Mouse (Mus musculus): ENCODE results near the gene Bmp7. TPM values are rescaled to one million over a fixed set of nuclear protein-coding genes. Genes with fewer than 3 reads are reported as not detected.

Bmp7 gene
- polyA plus RNA-seq, 1 experiment from 2014 or later: 54.2 TPM

- H3K36me3 ChIP-seq (ENCODE audit: control insufficient read depth, insufficient read depth, low read length): no peaks in the 10 kb centered on the region
- no peak overlapping the region for H3K9ac ChIP-seq (ENCODE audit: low read depth, low read length)
- ATAC-seq (ENCODE audit: low FRiP score, low TSS enrichment): no peak
- H3K4me1 ChIP-seq (ENCODE audit: control insufficient read depth, insufficient read depth, low read length): peaks cover 16% of the 10 kb centered on the region
- no peak overlapping the region for H3K27ac ChIP-seq (ENCODE audit: low read depth, low read length)
- H3K4me3 ChIP-seq (ENCODE audit: low read length): no peak overlapping the region
- peaks cover 6% of the 10 kb centered on the region; the same call in 1 of the 2 replicates for H3K9me3 ChIP-seq (ENCODE audit: control insufficient read depth, low read length)
- no peak overlapping the region for H3K4me2 ChIP-seq (replicated peaks; ENCODE audit: low read depth, low read length)
- H3K27me3 ChIP-seq (ENCODE audit: control insufficient read depth, insufficient read depth, low read length): no peaks in the 10 kb centered on the region
- 84% methylated on average over 8 of the region's 8 CpGs for WGBS
These were observed 79.5 kb downstream of the Bmp7 start for GRCm38 (mm10) chr2:172860593-172860992.

GRCm38 (mm10) chr2:172860104-172860503, 80.0 kb downstream of the Bmp7 start:
- H3K27ac ChIP-seq (ENCODE audit: low read depth, low read length): no peak overlapping the region
- H3K4me3 ChIP-seq (ENCODE audit: low read length): no peak overlapping the region
- no peaks in the 10 kb centered on the region for H3K27me3 ChIP-seq (ENCODE audit: control insufficient read depth, insufficient read depth, low read length)
- WGBS: 83% methylated on average over 7 of the region's 7 CpGs
- no peak overlapping the region for H3K9ac ChIP-seq (ENCODE audit: low read depth, low read length)
- H3K36me3 ChIP-seq (ENCODE audit: control insufficient read depth, insufficient read depth, low read length): no peaks in the 10 kb centered on the region
- H3K9me3 ChIP-seq (ENCODE audit: control insufficient read depth, low read length): peaks cover 6% of the 10 kb centered on the region; the same call in 1 of the 2 replicates
- no peak overlapping the region for H3K4me2 ChIP-seq (replicated peaks; ENCODE audit: low read depth, low read length)
- no peak for ATAC-seq (ENCODE audit: low FRiP score, low TSS enrichment)
- peaks cover 16% of the 10 kb centered on the region for H3K4me1 ChIP-seq (ENCODE audit: control insufficient read depth, insufficient read depth, low read length)

- no peaks in the 10 kb centered on the region for H3K27me3 ChIP-seq (ENCODE audit: control insufficient read depth, insufficient read depth, low read length)
- 0 out of 2 replicates have a peak, but pooled peaks cover 3% of the 10 kb centered on the region for H3K4me1 ChIP-seq (ENCODE audit: control insufficient read depth, insufficient read depth, low read length)
- 53% methylated on average over 10 of the region's 10 CpGs for WGBS
- ATAC-seq (ENCODE audit: low FRiP score, low TSS enrichment): no peak
- no peak overlapping the region for H3K4me2 ChIP-seq (replicated peaks; ENCODE audit: low read depth, low read length)
- H3K9ac ChIP-seq (ENCODE audit: low read depth, low read length): no peak overlapping the region
- H3K4me3 ChIP-seq (ENCODE audit: low read length): no peak overlapping the region
- no peaks in the 10 kb centered on the region for H3K9me3 ChIP-seq (ENCODE audit: control insufficient read depth, low read length)
- no peak overlapping the region for H3K27ac ChIP-seq (ENCODE audit: low read depth, low read length)
- H3K36me3 ChIP-seq (ENCODE audit: control insufficient read depth, insufficient read depth, low read length): no peaks in the 10 kb centered on the region
These were observed 83.1 kb downstream of the Bmp7 start for GRCm38 (mm10) chr2:172857048-172857447.

DNA sequence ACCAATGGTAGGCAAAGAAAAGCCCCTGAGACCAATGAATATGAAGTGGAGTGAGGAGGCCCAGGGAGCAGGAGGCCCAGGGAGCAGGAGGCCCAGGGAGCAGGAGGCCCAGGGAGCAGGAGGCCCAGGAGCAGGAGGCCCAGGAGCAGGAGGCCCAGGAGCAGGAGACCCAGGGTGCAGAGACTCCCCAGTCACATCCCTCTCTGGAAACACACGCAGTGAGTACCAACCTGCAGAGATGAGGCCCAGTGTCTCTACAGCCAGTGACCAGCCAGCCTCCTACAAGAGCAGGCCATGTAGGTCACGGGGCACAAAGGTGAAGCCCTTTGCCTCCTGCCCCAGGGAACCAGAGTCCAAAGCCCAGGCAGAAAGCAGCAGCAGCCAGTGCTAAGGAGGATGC, 83.6 kb downstream of the Bmp7 start:
- H3K4me1 ChIP-seq (ENCODE audit: control insufficient read depth, insufficient read depth, low read length): 0 out of 2 replicates have a peak, but pooled peaks cover 8% of the 10 kb centered on the region
- WGBS: 70% methylated on average over 2 of the region's 2 CpGs
- H3K9me3 ChIP-seq (ENCODE audit: control insufficient read depth, low read length): no peaks in the 10 kb centered on the region
- H3K4me2 ChIP-seq (replicated peaks; ENCODE audit: low read depth, low read length): no peak overlapping the region
- no peak for ATAC-seq (ENCODE audit: low FRiP score, low TSS enrichment)
- no peak overlapping the region for H3K27ac ChIP-seq (ENCODE audit: low read depth, low read length)
- no peak overlapping the region for H3K4me3 ChIP-seq (ENCODE audit: low read length)
- H3K27me3 ChIP-seq (ENCODE audit: control insufficient read depth, insufficient read depth, low read length): no peaks in the 10 kb centered on the region
- H3K36me3 ChIP-seq (ENCODE audit: control insufficient read depth, insufficient read depth, low read length): no peaks in the 10 kb centered on the region
- H3K9ac ChIP-seq (ENCODE audit: low read depth, low read length): no peak overlapping the region

DNA sequence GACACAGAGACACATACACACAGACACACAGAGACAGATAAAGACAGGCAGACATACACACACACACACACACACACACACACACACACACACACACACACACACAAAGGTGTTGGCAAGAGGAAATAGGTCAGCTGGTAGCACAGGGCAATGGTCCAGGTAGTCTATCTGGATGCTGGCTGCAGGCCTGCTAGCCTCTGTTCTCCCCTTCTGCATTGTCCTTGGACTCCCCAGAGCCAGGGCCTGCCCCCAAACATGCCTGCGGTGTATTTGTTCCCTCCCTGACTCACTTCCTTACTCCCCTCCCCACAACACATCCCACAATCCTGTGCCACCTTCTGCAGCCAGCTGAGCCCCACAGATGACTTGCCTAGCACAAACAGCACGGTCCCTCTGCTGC, 86.0 kb downstream of the Bmp7 start:
- Histone ChIP-seq H3K36me3 (ENCODE audit: control insufficient read depth, insufficient read depth, low read length) (no peaks in the 10 kb centered on the region), H3K4me3 (ENCODE audit: low read length) (no peak overlapping the region), H3K9ac (ENCODE audit: low read depth, low read length) (no peak overlapping the region), H3K4me1 (ENCODE audit: control insufficient read depth, insufficient read depth, low read length) (peaks cover 14% of the 10 kb centered on the region), H3K4me2 (replicated peaks; ENCODE audit: low read depth, low read length) (no peak overlapping the region), H3K27ac (ENCODE audit: low read depth, low read length) (no peak overlapping the region), H3K9me3 (ENCODE audit: control insufficient read depth, low read length) (no peaks in the 10 kb centered on the region), H3K27me3 (ENCODE audit: control insufficient read depth, insufficient read depth, low read length) (no peaks in the 10 kb centered on the region)
- 76% methylated on average over 2 of the region's 2 CpGs for WGBS
- ATAC-seq (ENCODE audit: low FRiP score, low TSS enrichment): no peak

- Histone ChIP-seq H3K27me3 (ENCODE audit: control insufficient read depth, insufficient read depth, low read length) (no peaks in the 10 kb centered on the region), H3K9ac (ENCODE audit: low read depth, low read length) (no peak overlapping the region), H3K36me3 (ENCODE audit: control insufficient read depth, insufficient read depth, low read length) (no peaks in the 10 kb centered on the region), H3K4me3 (ENCODE audit: low read length) (no peak overlapping the region), H3K9me3 (ENCODE audit: control insufficient read depth, low read length) (no peaks in the 10 kb centered on the region), H3K27ac (ENCODE audit: low read depth, low read length) (no peak overlapping the region), H3K4me1 (ENCODE audit: control insufficient read depth, insufficient read depth, low read length) (peaks cover 25% of the 10 kb centered on the region), H3K4me2 (replicated peaks; ENCODE audit: low read depth, low read length) (no peak overlapping the region)
- peak; percentile 24; the same call in 1 of the 2 replicates for ATAC-seq (ENCODE audit: low FRiP score, low TSS enrichment)
- 21% methylated on average over 11 of the region's 11 CpGs for WGBS
These were observed 88.3 kb downstream of the Bmp7 start for GRCm38 (mm10) chr2:172851773-172852172.

GRCm38 (mm10) chr2:172848193-172848592, 91.9 kb downstream of the Bmp7 start:
- no peaks in the 10 kb centered on the region for H3K36me3 ChIP-seq (ENCODE audit: control insufficient read depth, insufficient read depth, low read length)
- H3K4me3 ChIP-seq (ENCODE audit: low read length): no peak overlapping the region
- H3K4me1 ChIP-seq (ENCODE audit: control insufficient read depth, insufficient read depth, low read length): peaks cover 42% of the 10 kb centered on the region
- 58% methylated on average over 6 of the region's 6 CpGs for WGBS
- ATAC-seq (ENCODE audit: low FRiP score, low TSS enrichment): no peak
- no peaks in the 10 kb centered on the region for H3K9me3 ChIP-seq (ENCODE audit: control insufficient read depth, low read length)
- peak overlapping the region; percentile 49; the same call in 1 of the 2 replicates for H3K27ac ChIP-seq (ENCODE audit: low read depth, low read length)
- no peak overlapping the region for H3K4me2 ChIP-seq (replicated peaks; ENCODE audit: low read depth, low read length)
- H3K9ac ChIP-seq (ENCODE audit: low read depth, low read length): no peak overlapping the region
- no peaks in the 10 kb centered on the region for H3K27me3 ChIP-seq (ENCODE audit: control insufficient read depth, insufficient read depth, low read length)

GRCm38 (mm10) chr2:172846311-172846575, 93.9 kb downstream of the Bmp7 start:
- Histone ChIP-seq H3K4me3 (ENCODE audit: low read length) (no peak overlapping the region), H3K27ac (ENCODE audit: low read depth, low read length) (no peak overlapping the region), H3K27me3 (ENCODE audit: control insufficient read depth, insufficient read depth, low read length) (no peaks in the 10 kb centered on the region), H3K4me2 (replicated peaks; ENCODE audit: low read depth, low read length) (no peak overlapping the region), H3K4me1 (ENCODE audit: control insufficient read depth, insufficient read depth, low read length) (peaks cover 48% of the 10 kb centered on the region), H3K36me3 (ENCODE audit: control insufficient read depth, insufficient read depth, low read length) (no peaks in the 10 kb centered on the region), H3K9me3 (ENCODE audit: control insufficient read depth, low read length) (no peaks in the 10 kb centered on the region), H3K9ac (ENCODE audit: low read depth, low read length) (no peak overlapping the region)
- WGBS: 38% methylated on average over 4 of the region's 4 CpGs
- no peak for ATAC-seq (ENCODE audit: low FRiP score, low TSS enrichment)

- no peak overlapping the region for H3K27ac ChIP-seq (ENCODE audit: low read depth, low read length)
These were observed 94.4 kb downstream of the Bmp7 start for GRCm38 (mm10) chr2:172845536-172846310.

More at GRCm38 (mm10) chr2:172845536-172846310, 94.4 kb downstream of the Bmp7 start:
- Histone ChIP-seq H3K4me1 (ENCODE audit: control insufficient read depth, insufficient read depth, low read length) (peaks cover 53% of the 10 kb centered on the region), H3K27me3 (ENCODE audit: control insufficient read depth, insufficient read depth, low read length) (no peaks in the 10 kb centered on the region), H3K4me3 (ENCODE audit: low read length) (no peak overlapping the region), H3K9ac (ENCODE audit: low read depth, low read length) (no peak overlapping the region), H3K9me3 (ENCODE audit: control insufficient read depth, low read length) (no peaks in the 10 kb centered on the region), H3K4me2 (replicated peaks; ENCODE audit: low read depth, low read length) (no peak overlapping the region), H3K36me3 (ENCODE audit: control insufficient read depth, insufficient read depth, low read length) (no peaks in the 10 kb centered on the region)
- 45% methylated on average over 31 of the region's 31 CpGs for WGBS
- no peak for ATAC-seq (ENCODE audit: low FRiP score, low TSS enrichment)
